Mouse (Mus musculus) G1E (cell line): ENCODE data around the gene Bak1.

Experiments
- CTCF ChIP-seq: IDR thresholded peaks from 2 replicates; pipeline ENCODE4 v1.5.1; 2012; ENCODE audit warnings: low read depth, low read length, inconsistent platforms, mixed read lengths
- GATA1 ChIP-seq: IDR thresholded peaks from 2 replicates; pipeline ENCODE4 v1.6.1; 2012; ENCODE audit warnings: borderline replicate concordance, low read length, inconsistent platforms, mixed read lengths
- GATA2 ChIP-seq: IDR thresholded peaks from 2 replicates; pipeline ENCODE4 v1.6.1; 2012; ENCODE audit warnings: low read depth, low read length, inconsistent platforms, borderline replicate concordance
- POLR2AphosphoS5 ChIP-seq: IDR thresholded peaks from 2 replicates; pipeline ENCODE4 v1.6.1; 2012; ENCODE audit warnings: low read depth, low read length, inconsistent platforms; ENCODE audit not compliant: insufficient replicate concordance
- TAL1 ChIP-seq: conservative IDR thresholded peaks from 2 replicates; pipeline ENCODE4 v1.6.1; 2012; ENCODE audit warnings: low read depth, low read length, inconsistent platforms, mixed read lengths

- no peak for TF ChIP-seq CTCF
- TF ChIP-seq GATA1: no peak
- no peak for TF ChIP-seq POLR2AphosphoS5
- no peak for TF ChIP-seq TAL1
- no peak for TF ChIP-seq GATA2
These were observed 622 bp upstream of the Bak1 start for GRCm38 (mm10) chr17:27029431-27029830.
